Comparison of ENCODE assay signal across 25 mouse cellular contexts in genomic region chr4:102801471-102801870, GRCm38 (mm10).
DNase-seq lines count a peak whose midpoint lies in the region; ATAC-seq lines count a peak whose summit lies in the region.
"Had no signal": no experiment of that assay in that cellular context is flagged by ENCODE, and none has a peak within 500 bp of the region (broad histone marks: within the 10 kb centered on the region; RNA-seq: fewer than 3 reads in every experiment).

No protein-coding gene starts in this region.

- H3K9me3 ChIP-seq in hindbrain, embryonic 14.5 days (ENCODE audit: control insufficient read depth, low read length), result no peaks in the 10 kb centered on the region
- H3K9me3 ChIP-seq: embryonic facial prominence, embryonic 13.5 days; embryonic facial prominence, embryonic 15.5 days; forebrain, embryonic 10.5 days; forebrain, embryonic 12.5 days had no signal

- 97% methylated on average over 1 of the region's 1 CpGs for WGBS in hindbrain, embryonic 14.5 days

- no peak overlapping the region for H3K9ac ChIP-seq in hindbrain, embryonic 14.5 days
- H3K9ac ChIP-seq: embryonic facial prominence, embryonic 13.5 days; embryonic facial prominence, embryonic 15.5 days; forebrain, embryonic 12.5 days had no signal

- ATAC-seq in common myeloid progenitor, adult 5-6 weeks (replicated peaks; ENCODE audit: low read depth, poor library complexity, severe bottlenecking), result 0 out of 2 replicates have a peak, but pooled peaks have one; percentile 36
- peak; percentile 70 for ATAC-seq in megakaryocyte, adult 5-6 weeks (ENCODE audit: poor library complexity, severe bottlenecking)
- ATAC-seq in megakaryocyte-erythroid progenitor cell, adult 5-6 weeks (replicated peaks; ENCODE audit: low FRiP score, low TSS enrichment, poor library complexity, severe bottlenecking), result no peak
- ATAC-seq in hindbrain, embryonic 14.5 days (ENCODE audit: low FRiP score), result no peak
- ATAC-seq: activated CD4-positive, CD25-positive, alpha-beta regulatory T cell, adult 4 months; forebrain, embryonic 14.5 days; forebrain, embryonic 16.5 days; Patski had no signal

- peak; percentile 11 for DNase-seq in heart, adult 11 months
- no peak for DNase-seq in heart, adult 8-10 months (ENCODE audit: low spot score)
- DNase-seq in adrenal gland, postnatal 25 days, result no peak
- no peak for DNase-seq in hindbrain, embryonic 14.5 days (ENCODE audit: low spot score)
- DNase-seq: adrenal gland, adult 8-10 months; adrenal gland, postnatal 14 days; cerebellum, adult 11-12 months; cerebellum, adult 2 months; cerebellum, adult 9-10 months; cerebellum, postnatal 10 days; cerebellum, postnatal 25 days; embryo, embryonic 11 days had no signal

- H3K4me1 ChIP-seq in hindbrain, embryonic 14.5 days (replicated peaks; ENCODE audit: control insufficient read depth, insufficient read depth, low read length), result no peaks in the 10 kb centered on the region
- H3K4me1 ChIP-seq: embryonic facial prominence, embryonic 13.5 days; embryonic facial prominence, embryonic 15.5 days had no signal

- no peak overlapping the region for H3K27ac ChIP-seq in hindbrain, embryonic 14.5 days
- H3K27ac ChIP-seq: embryonic facial prominence, embryonic 13.5 days; embryonic facial prominence, embryonic 15.5 days; forebrain, embryonic 10.5 days; forebrain, embryonic 12.5 days had no signal

- no peak overlapping the region for H3K4me2 ChIP-seq in hindbrain, embryonic 14.5 days (replicated peaks)
- H3K4me2 ChIP-seq: embryonic facial prominence, embryonic 13.5 days; embryonic facial prominence, embryonic 15.5 days; forebrain, embryonic 12.5 days had no signal

- no peaks in the 10 kb centered on the region for H3K27me3 ChIP-seq in hindbrain, embryonic 14.5 days (ENCODE audit: control insufficient read depth, insufficient read depth, low read length)
- H3K27me3 ChIP-seq: embryonic facial prominence, embryonic 13.5 days; embryonic facial prominence, embryonic 15.5 days; forebrain, embryonic 12.5 days had no signal

- H3K4me3 ChIP-seq in hindbrain, embryonic 14.5 days (replicated peaks; ENCODE audit: low read length), result no peak overlapping the region
- H3K4me3 ChIP-seq: embryonic facial prominence, embryonic 13.5 days; embryonic facial prominence, embryonic 15.5 days; erythroblast, embryonic 14.5 days; forebrain, embryonic 10.5 days; forebrain, embryonic 12.5 days had no signal

- no peaks in the 10 kb centered on the region for H3K36me3 ChIP-seq in hindbrain, embryonic 14.5 days (replicated peaks; ENCODE audit: control insufficient read depth, insufficient read depth)
- H3K36me3 ChIP-seq: embryonic facial prominence, embryonic 13.5 days; embryonic facial prominence, embryonic 15.5 days; forebrain, embryonic 10.5 days; forebrain, embryonic 12.5 days; G1E had no signal

Comparison
In these comparisons a context has a peak if more than half of its experiments do, and no peak if none do; other contexts are left out.
1. ATAC-seq: peak in common myeloid progenitor, adult 5-6 weeks (single experiment) and megakaryocyte, adult 5-6 weeks (single experiment); none in megakaryocyte-erythroid progenitor cell, adult 5-6 weeks (single experiment) and hindbrain, embryonic 14.5 days (single experiment).